Mouse (Mus musculus): ENCODE results near the gene Lama2. TPM values are rescaled to one million over a fixed set of nuclear protein-coding genes. Genes with fewer than 3 reads are reported as not detected.

Gene Lama2
- polyA plus RNA-seq, 1 experiment from 2014 or later: 6.6 TPM

GRCm38 (mm10) chr10:27123763-27124162 lies 495.8 kb downstream of the Lama2 start:
- no peak overlapping the region for H3K4me3 ChIP-seq (replicated peaks; ENCODE audit: low read depth, low read length)
- ATAC-seq (ENCODE audit: low FRiP score, low TSS enrichment) (no peak), DNase-seq (no peak)
- H3K4me1 ChIP-seq (ENCODE audit: control insufficient read depth, insufficient read depth, low read length): no peaks in the 10 kb centered on the region
- no peak overlapping the region for H3K4me2 ChIP-seq (ENCODE audit: low read length)
- H3K27me3 ChIP-seq (ENCODE audit: control insufficient read depth, insufficient read depth, low read length): no peaks in the 10 kb centered on the region
- no peaks in the 10 kb centered on the region for H3K36me3 ChIP-seq (ENCODE audit: control insufficient read depth, insufficient read depth, low read length)
- H3K27ac ChIP-seq (replicated peaks; ENCODE audit: low read depth, low read length): no peak overlapping the region
- H3K9me3 ChIP-seq (ENCODE audit: control insufficient read depth, low read length): no peaks in the 10 kb centered on the region
- WGBS: 86% methylated on average over 5 of the region's 5 CpGs
- no peak overlapping the region for H3K9ac ChIP-seq (replicated peaks; ENCODE audit: low read length)

- H3K27ac ChIP-seq (replicated peaks; ENCODE audit: low read depth, low read length): no peak overlapping the region
- no peak overlapping the region for H3K4me3 ChIP-seq (replicated peaks; ENCODE audit: low read depth, low read length)
- no peak overlapping the region for H3K4me2 ChIP-seq (ENCODE audit: low read length)
- no peaks in the 10 kb centered on the region for H3K36me3 ChIP-seq (ENCODE audit: control insufficient read depth, insufficient read depth, low read length)
- no peak overlapping the region for H3K9ac ChIP-seq (replicated peaks; ENCODE audit: low read length)
- no peaks in the 10 kb centered on the region for H3K9me3 ChIP-seq (ENCODE audit: control insufficient read depth, low read length)
- ATAC-seq (ENCODE audit: low FRiP score, low TSS enrichment): no peak
- 90% methylated on average over 3 of the region's 3 CpGs for WGBS
- H3K27me3 ChIP-seq (ENCODE audit: control insufficient read depth, insufficient read depth, low read length): no peaks in the 10 kb centered on the region
- no peaks in the 10 kb centered on the region for H3K4me1 ChIP-seq (ENCODE audit: control insufficient read depth, insufficient read depth, low read length)
- no peak for DNase-seq
Measured at GRCm38 (mm10) chr10:27117815-27118214, 501.7 kb downstream of the Lama2 start.

GRCm38 (mm10) chr10:27116938-27117647 lies 502.5 kb downstream of the Lama2 start:
- no peak overlapping the region for H3K9ac ChIP-seq (replicated peaks; ENCODE audit: low read length)
- no peaks in the 10 kb centered on the region for H3K36me3 ChIP-seq (ENCODE audit: control insufficient read depth, insufficient read depth, low read length)
- no peak for DNase-seq
- no peak overlapping the region for H3K4me2 ChIP-seq (ENCODE audit: low read length)
- no peak overlapping the region for H3K27ac ChIP-seq (replicated peaks; ENCODE audit: low read depth, low read length)
- WGBS: 94% methylated on average over 2 of the region's 2 CpGs
- no peaks in the 10 kb centered on the region for H3K9me3 ChIP-seq (ENCODE audit: control insufficient read depth, low read length)
- H3K4me3 ChIP-seq (replicated peaks; ENCODE audit: low read depth, low read length): no peak overlapping the region
- no peaks in the 10 kb centered on the region for H3K4me1 ChIP-seq (ENCODE audit: control insufficient read depth, insufficient read depth, low read length)
- no peaks in the 10 kb centered on the region for H3K27me3 ChIP-seq (ENCODE audit: control insufficient read depth, insufficient read depth, low read length)
- no peak for ATAC-seq (ENCODE audit: low FRiP score, low TSS enrichment)

GRCm38 (mm10) chr10:27114131-27114530 lies 505.4 kb downstream of the Lama2 start:
- 94% methylated on average over 3 of the region's 3 CpGs for WGBS
- DNase-seq (no peak), ATAC-seq (ENCODE audit: low FRiP score, low TSS enrichment) (no peak)
- Histone ChIP-seq H3K36me3 (ENCODE audit: control insufficient read depth, insufficient read depth, low read length) (no peaks in the 10 kb centered on the region), H3K27me3 (ENCODE audit: control insufficient read depth, insufficient read depth, low read length) (no peaks in the 10 kb centered on the region), H3K4me1 (ENCODE audit: control insufficient read depth, insufficient read depth, low read length) (no peaks in the 10 kb centered on the region), H3K4me2 (ENCODE audit: low read length) (no peak overlapping the region), H3K27ac (replicated peaks; ENCODE audit: low read depth, low read length) (no peak overlapping the region), H3K9ac (replicated peaks; ENCODE audit: low read length) (no peak overlapping the region), H3K4me3 (replicated peaks; ENCODE audit: low read depth, low read length) (no peak overlapping the region), H3K9me3 (ENCODE audit: control insufficient read depth, low read length) (no peaks in the 10 kb centered on the region)

GRCm38 (mm10) chr10:27103811-27104210 lies 515.7 kb downstream of the Lama2 start:
- no peak for DNase-seq
- Histone ChIP-seq H3K27me3 (ENCODE audit: control insufficient read depth, insufficient read depth, low read length) (no peaks in the 10 kb centered on the region), H3K9me3 (ENCODE audit: control insufficient read depth, low read length) (no peaks in the 10 kb centered on the region), H3K9ac (replicated peaks; ENCODE audit: low read length) (no peak overlapping the region), H3K4me1 (ENCODE audit: control insufficient read depth, insufficient read depth, low read length) (no peaks in the 10 kb centered on the region), H3K27ac (replicated peaks; ENCODE audit: low read depth, low read length) (no peak overlapping the region), H3K4me3 (replicated peaks; ENCODE audit: low read depth, low read length) (no peak overlapping the region), H3K36me3 (ENCODE audit: control insufficient read depth, insufficient read depth, low read length) (no peaks in the 10 kb centered on the region), H3K4me2 (ENCODE audit: low read length) (no peak overlapping the region)
- 88% methylated on average over 5 of the region's 5 CpGs for WGBS
- no peak for ATAC-seq (ENCODE audit: low FRiP score, low TSS enrichment)

- Histone ChIP-seq H3K9me3 (ENCODE audit: control insufficient read depth, low read length) (no peaks in the 10 kb centered on the region), H3K9ac (replicated peaks; ENCODE audit: low read length) (no peak overlapping the region), H3K4me2 (ENCODE audit: low read length) (no peak overlapping the region), H3K36me3 (ENCODE audit: control insufficient read depth, insufficient read depth, low read length) (no peaks in the 10 kb centered on the region), H3K27me3 (ENCODE audit: control insufficient read depth, insufficient read depth, low read length) (no peaks in the 10 kb centered on the region), H3K4me3 (replicated peaks; ENCODE audit: low read depth, low read length) (no peak overlapping the region), H3K4me1 (ENCODE audit: control insufficient read depth, insufficient read depth, low read length) (no peaks in the 10 kb centered on the region), H3K27ac (replicated peaks; ENCODE audit: low read depth, low read length) (no peak overlapping the region)
- ATAC-seq (ENCODE audit: low FRiP score, low TSS enrichment) (no peak), DNase-seq (no peak)
- WGBS: 94% methylated on average over 3 of the region's 3 CpGs
Measured at GRCm38 (mm10) chr10:27101800-27102353, 517.7 kb downstream of the Lama2 start.

GRCm38 (mm10) chr10:27077113-27077512 lies 542.4 kb downstream of the Lama2 start:
- no peak for DNase-seq
- ATAC-seq (ENCODE audit: low FRiP score, low TSS enrichment): no peak
- no peaks in the 10 kb centered on the region for H3K27me3 ChIP-seq (ENCODE audit: control insufficient read depth, insufficient read depth, low read length)
- 70% methylated on average over 2 of the region's 2 CpGs for WGBS
- no peak overlapping the region for H3K4me2 ChIP-seq (ENCODE audit: low read length)
- no peak overlapping the region for H3K9ac ChIP-seq (replicated peaks; ENCODE audit: low read length)
- H3K27ac ChIP-seq (replicated peaks; ENCODE audit: low read depth, low read length): no peak overlapping the region
- H3K9me3 ChIP-seq (ENCODE audit: control insufficient read depth, low read length): no peaks in the 10 kb centered on the region
- no peak overlapping the region for H3K4me3 ChIP-seq (replicated peaks; ENCODE audit: low read depth, low read length)
- no peaks in the 10 kb centered on the region for H3K4me1 ChIP-seq (ENCODE audit: control insufficient read depth, insufficient read depth, low read length)
- H3K36me3 ChIP-seq (ENCODE audit: control insufficient read depth, insufficient read depth, low read length): no peaks in the 10 kb centered on the region

GRCm38 (mm10) chr10:27068794-27069435 lies 550.6 kb downstream of the Lama2 start:
- H3K4me2 ChIP-seq (ENCODE audit: low read length): no peak overlapping the region
- DNase-seq: no peak

GRCm38 (mm10) chr10:27063671-27064070 lies 555.9 kb downstream of the Lama2 start:
- no peak overlapping the region for H3K4me2 ChIP-seq (ENCODE audit: low read length)
- WGBS: 79% methylated on average over 4 of the region's 4 CpGs
- no peaks in the 10 kb centered on the region; the same call in 1 of the 2 replicates for H3K9me3 ChIP-seq (ENCODE audit: control insufficient read depth, low read length)
- no peaks in the 10 kb centered on the region for H3K4me1 ChIP-seq (ENCODE audit: control insufficient read depth, insufficient read depth, low read length)
- H3K36me3 ChIP-seq (ENCODE audit: control insufficient read depth, insufficient read depth, low read length): no peaks in the 10 kb centered on the region
- no peak overlapping the region for H3K4me3 ChIP-seq (replicated peaks; ENCODE audit: low read depth, low read length)
- ATAC-seq (ENCODE audit: low FRiP score, low TSS enrichment) (no peak), DNase-seq (no peak)
- H3K27ac ChIP-seq (replicated peaks; ENCODE audit: low read depth, low read length): no peak overlapping the region
- no peak overlapping the region for H3K9ac ChIP-seq (replicated peaks; ENCODE audit: low read length)
- H3K27me3 ChIP-seq (ENCODE audit: control insufficient read depth, insufficient read depth, low read length): no peaks in the 10 kb centered on the region

More at GRCm38 (mm10) chr10:27068794-27069435, 550.6 kb downstream of the Lama2 start:
- Histone ChIP-seq H3K27me3 (ENCODE audit: control insufficient read depth, insufficient read depth, low read length) (no peaks in the 10 kb centered on the region), H3K4me3 (replicated peaks; ENCODE audit: low read depth, low read length) (no peak overlapping the region), H3K27ac (replicated peaks; ENCODE audit: low read depth, low read length) (no peak overlapping the region), H3K36me3 (ENCODE audit: control insufficient read depth, insufficient read depth, low read length) (no peaks in the 10 kb centered on the region), H3K4me1 (ENCODE audit: control insufficient read depth, insufficient read depth, low read length) (no peaks in the 10 kb centered on the region), H3K9me3 (ENCODE audit: control insufficient read depth, low read length) (no peaks in the 10 kb centered on the region), H3K9ac (replicated peaks; ENCODE audit: low read length) (no peak overlapping the region)
- WGBS: 77% methylated on average over 2 of the region's 2 CpGs
- ATAC-seq (ENCODE audit: low FRiP score, low TSS enrichment): no peak
